8 mouse cellular contexts compared by ENCODE assay signal in the genomic region with DNA sequence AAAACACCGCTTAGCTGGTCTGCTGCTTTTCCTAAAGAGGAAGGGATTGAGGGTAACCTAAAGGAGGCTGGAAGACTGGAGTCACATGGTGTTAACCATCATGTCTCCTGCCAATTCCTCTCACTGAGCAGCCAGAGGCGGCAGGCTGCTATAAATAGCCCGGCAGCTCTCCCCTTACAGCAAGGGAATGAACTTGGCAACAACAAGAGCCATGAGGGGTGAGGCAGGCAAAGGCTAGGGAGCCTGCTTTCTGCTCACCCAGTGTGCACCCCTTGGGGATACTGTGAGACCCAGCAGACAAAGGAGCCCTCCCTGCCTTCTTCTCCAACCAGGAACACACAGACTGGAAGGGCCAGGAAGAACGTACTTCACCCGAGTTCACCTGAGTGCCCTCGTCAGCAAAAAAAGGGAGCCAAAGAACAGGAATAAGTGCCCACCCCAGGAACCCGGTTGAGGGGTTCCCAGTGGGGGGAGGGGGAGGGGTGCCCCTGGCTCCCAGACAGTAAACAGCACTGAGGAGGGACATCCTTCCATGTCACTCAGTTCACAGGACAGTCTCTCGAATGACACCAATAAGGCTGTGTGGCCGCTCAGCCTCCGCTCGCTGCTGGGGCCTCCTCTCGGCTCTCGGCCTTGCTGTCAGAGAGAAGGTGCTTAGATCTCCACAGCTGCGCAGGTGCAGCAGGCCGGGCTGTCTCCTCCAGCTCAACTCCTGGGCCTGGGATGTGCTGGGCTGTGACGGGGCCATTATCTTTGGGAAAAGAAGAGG. TPM values are rescaled to one million over a fixed set of nuclear protein-coding genes. Genes with fewer than 3 reads are reported as not detected.
A peak's percentile ranks its signal among the peaks of the same experiment; 100 is the strongest.
DNase-seq lines count a peak whose midpoint lies in the region; ATAC-seq lines count a peak whose summit lies in the region.

No protein-coding gene starts in this region.

- peak; percentile 39; the same call in 1 of the 2 replicates for ATAC-seq in limb, embryonic 11.5 days (ENCODE audit: insufficient number of reproducible peaks, low FRiP score, low TSS enrichment, low read depth)
- ATAC-seq in embryonic facial prominence, embryonic 12.5 days (ENCODE audit: insufficient number of reproducible peaks, insufficient read depth, low FRiP score, low TSS enrichment): 0 out of 2 replicates have a peak, but pooled peaks have one; percentile 35
- ATAC-seq in heart, embryonic 13.5 days (ENCODE audit: extremely low read depth, insufficient number of reproducible peaks, low FRiP score, low TSS enrichment): peak; percentile 49; the same call in 1 of the 2 replicates
- peak; percentile 83 for ATAC-seq in limb, embryonic 13.5 days (ENCODE audit: low FRiP score, low read depth)
- ATAC-seq in stomach, embryonic 16.5 days (ENCODE audit: insufficient read depth, low FRiP score): peak; percentile 84
- ATAC-seq in liver, embryonic 12.5 days: no peak

- no peak overlapping the region for H3K4me3 ChIP-seq in limb, embryonic 11.5 days (ENCODE audit: low read depth, low read length)
- H3K4me3 ChIP-seq in limb, embryonic 10.5 days: no peak overlapping the region
- no peak overlapping the region for H3K4me3 ChIP-seq in embryonic facial prominence, embryonic 12.5 days
- no peak overlapping the region for H3K4me3 ChIP-seq in heart, embryonic 13.5 days
- H3K4me3 ChIP-seq in limb, embryonic 13.5 days: no peak overlapping the region
- H3K4me3 ChIP-seq in stomach, embryonic 16.5 days (replicated peaks; ENCODE audit: low read length): no peak overlapping the region
- H3K4me3 ChIP-seq in liver, embryonic 12.5 days: no peak overlapping the region

- H3K4me2 ChIP-seq in limb, embryonic 11.5 days (ENCODE audit: low read depth, severe bottlenecking): no peak overlapping the region
- H3K4me2 ChIP-seq in embryonic facial prominence, embryonic 12.5 days (replicated peaks): no peak overlapping the region
- H3K4me2 ChIP-seq in heart, embryonic 13.5 days: peak overlapping the region; percentile 32; the same call in 1 of the 2 replicates
- H3K4me2 ChIP-seq in limb, embryonic 13.5 days (replicated peaks): peak overlapping the region; percentile 22
- H3K4me2 ChIP-seq in stomach, embryonic 16.5 days (ENCODE audit: low read depth, low read length): no peak overlapping the region
- no peak overlapping the region for H3K4me2 ChIP-seq in liver, embryonic 12.5 days

- WGBS in limb, embryonic 11.5 days: 54% methylated on average over 16 of the region's 16 CpGs
- WGBS in limb, embryonic 10.5 days: 62% methylated on average over 16 of the region's 16 CpGs
- WGBS in embryonic facial prominence, embryonic 12.5 days: 62% methylated on average over 16 of the region's 16 CpGs
- 28% methylated on average over 16 of the region's 16 CpGs for WGBS in heart, embryonic 13.5 days
- 56% methylated on average over 16 of the region's 16 CpGs for WGBS in limb, embryonic 13.5 days
- 62% methylated on average over 16 of the region's 16 CpGs for WGBS in stomach, embryonic 16.5 days
- WGBS in liver, embryonic 12.5 days (ENCODE audit: insufficient replicate concordance): 62% methylated on average over 16 of the region's 16 CpGs

- H3K9ac ChIP-seq in limb, embryonic 11.5 days (ENCODE audit: low read length): no peak overlapping the region
- H3K9ac ChIP-seq in embryonic facial prominence, embryonic 12.5 days: no peak overlapping the region
- peak overlapping the region; percentile 68 for H3K9ac ChIP-seq in heart, embryonic 13.5 days
- no peak overlapping the region for H3K9ac ChIP-seq in limb, embryonic 13.5 days
- no peak overlapping the region for H3K9ac ChIP-seq in stomach, embryonic 16.5 days (ENCODE audit: low read length)
- H3K9ac ChIP-seq in liver, embryonic 12.5 days: no peak overlapping the region

- no peaks in the 10 kb centered on the region for H3K27me3 ChIP-seq in limb, embryonic 11.5 days (ENCODE audit: control insufficient read depth, insufficient read depth, low read length)
- no peaks in the 10 kb centered on the region for H3K27me3 ChIP-seq in limb, embryonic 10.5 days (ENCODE audit: low read depth, poor library complexity, severe bottlenecking)
- H3K27me3 ChIP-seq in embryonic facial prominence, embryonic 12.5 days: no peaks in the 10 kb centered on the region
- no peaks in the 10 kb centered on the region for H3K27me3 ChIP-seq in heart, embryonic 13.5 days (replicated peaks)
- no peaks in the 10 kb centered on the region for H3K27me3 ChIP-seq in limb, embryonic 13.5 days
- no peaks in the 10 kb centered on the region for H3K27me3 ChIP-seq in stomach, embryonic 16.5 days (ENCODE audit: control insufficient read depth, insufficient read depth, low read length)
- H3K27me3 ChIP-seq in liver, embryonic 12.5 days (replicated peaks): no peaks in the 10 kb centered on the region

- no peaks in the 10 kb centered on the region for H3K4me1 ChIP-seq in limb, embryonic 11.5 days (ENCODE audit: control insufficient read depth, insufficient read depth, low read length)
- peaks cover 11% of the 10 kb centered on the region for H3K4me1 ChIP-seq in limb, embryonic 10.5 days
- 0 out of 2 replicates have a peak, but pooled peaks cover 5% of the 10 kb centered on the region for H3K4me1 ChIP-seq in embryonic facial prominence, embryonic 12.5 days
- peaks cover 62% of the 10 kb centered on the region for H3K4me1 ChIP-seq in heart, embryonic 13.5 days
- H3K4me1 ChIP-seq in limb, embryonic 13.5 days: peaks cover 23% of the 10 kb centered on the region
- peaks cover 9% of the 10 kb centered on the region for H3K4me1 ChIP-seq in stomach, embryonic 16.5 days (ENCODE audit: control insufficient read depth, insufficient read depth, low read length)
- no peaks in the 10 kb centered on the region for H3K4me1 ChIP-seq in liver, embryonic 12.5 days

- H3K27ac ChIP-seq in limb, embryonic 11.5 days (replicated peaks; ENCODE audit: low read depth, low read length): no peak overlapping the region
- no peak overlapping the region for H3K27ac ChIP-seq in limb, embryonic 10.5 days
- H3K27ac ChIP-seq in embryonic facial prominence, embryonic 12.5 days: no peak overlapping the region
- H3K27ac ChIP-seq in heart, embryonic 13.5 days (replicated peaks): peak overlapping the region; percentile 96
- H3K27ac ChIP-seq in limb, embryonic 13.5 days: no peak overlapping the region
- peak overlapping the region; percentile 18; the same call in 1 of the 2 replicates for H3K27ac ChIP-seq in stomach, embryonic 16.5 days (ENCODE audit: low read length)
- no peak overlapping the region for H3K27ac ChIP-seq in liver, embryonic 12.5 days

- no peak for DNase-seq in limb, embryonic 11.5 days (ENCODE audit: low spot score)
- DNase-seq in limb, embryonic 10.5 days (ENCODE audit: low spot score): no peak
- DNase-seq in right cerebral cortex, postnatal 25 days: no peak

- no peaks in the 10 kb centered on the region for H3K36me3 ChIP-seq in limb, embryonic 11.5 days (ENCODE audit: control insufficient read depth, insufficient read depth, low read length)
- no peaks in the 10 kb centered on the region for H3K36me3 ChIP-seq in limb, embryonic 10.5 days
- H3K36me3 ChIP-seq in embryonic facial prominence, embryonic 12.5 days: no peaks in the 10 kb centered on the region
- H3K36me3 ChIP-seq in heart, embryonic 13.5 days: peaks cover 42% of the 10 kb centered on the region
- H3K36me3 ChIP-seq in limb, embryonic 13.5 days: no peaks in the 10 kb centered on the region
- H3K36me3 ChIP-seq in stomach, embryonic 16.5 days (ENCODE audit: control insufficient read depth, insufficient read depth, low read length): no peaks in the 10 kb centered on the region
- H3K36me3 ChIP-seq in liver, embryonic 12.5 days: no peaks in the 10 kb centered on the region

- no peaks in the 10 kb centered on the region for H3K9me3 ChIP-seq in limb, embryonic 11.5 days (ENCODE audit: control insufficient read depth, low read length)
- H3K9me3 ChIP-seq in limb, embryonic 10.5 days (replicated peaks): no peaks in the 10 kb centered on the region
- H3K9me3 ChIP-seq in embryonic facial prominence, embryonic 12.5 days: no peaks in the 10 kb centered on the region
- H3K9me3 ChIP-seq in heart, embryonic 13.5 days: no peaks in the 10 kb centered on the region
- no peaks in the 10 kb centered on the region for H3K9me3 ChIP-seq in limb, embryonic 13.5 days
- no peaks in the 10 kb centered on the region for H3K9me3 ChIP-seq in stomach, embryonic 16.5 days (replicated peaks; ENCODE audit: control insufficient read depth, low read length)
- H3K9me3 ChIP-seq in liver, embryonic 12.5 days (replicated peaks): no peaks in the 10 kb centered on the region

RNA-seq across cellular contexts. Expression of a gene that starts 57.8 kb away (rescaled TPM):
- 0.27 and 0.50 TPM in 2 replicates for polyA plus RNA-seq in limb, embryonic 11.5 days (2014; fragmentation: Nextera tagmentation; extraction: Ambion mirVana)
- 0.20 and 0.28 TPM in 2 replicates for polyA plus RNA-seq in limb, embryonic 10.5 days (2016; fragmentation: Nextera tagmentation; extraction: Ambion mirVana)
- polyA plus RNA-seq in embryonic facial prominence, embryonic 12.5 days (2016; fragmentation: Nextera tagmentation; extraction: Ambion mirVana): 0.55 and 0.59 TPM in 2 replicates
- 4.1 and 5.4 TPM in 2 replicates for polyA plus RNA-seq in heart, embryonic 13.5 days (2015; fragmentation: Nextera tagmentation; extraction: Ambion mirVana)
- polyA plus RNA-seq in limb, embryonic 13.5 days (2015; fragmentation: Nextera tagmentation; extraction: Ambion mirVana): 0.25 and 0.36 TPM in 2 replicates
- polyA plus RNA-seq in stomach, embryonic 16.5 days (2015; fragmentation: Nextera tagmentation; extraction: Ambion mirVana): 0.47 and 0.75 TPM in 2 replicates
- 0.11 TPM in 1 of 2 replicates, not detected in the other for polyA plus RNA-seq in liver, embryonic 12.5 days (2016; fragmentation: Nextera tagmentation; extraction: Ambion mirVana)

Comparison
In these comparisons a context has a peak if more than half of its experiments do, and no peak if none do; other contexts are left out.
1. H3K4me2 ChIP-seq: peak in heart, embryonic 13.5 days (single experiment) and limb, embryonic 13.5 days (single experiment); none in limb, embryonic 11.5 days (single experiment), embryonic facial prominence, embryonic 12.5 days (single experiment), stomach, embryonic 16.5 days (single experiment) and liver, embryonic 12.5 days (single experiment).
2. H3K27ac ChIP-seq: peak in heart, embryonic 13.5 days (single experiment) and stomach, embryonic 16.5 days (single experiment); none in limb, embryonic 11.5 days (single experiment), limb, embryonic 10.5 days (single experiment), embryonic facial prominence, embryonic 12.5 days (single experiment), limb, embryonic 13.5 days (single experiment) and liver, embryonic 12.5 days (single experiment).